Mouse (Mus musculus) lung, embryonic 15.5 days (tissue): ENCODE measurements around the gene Myof. TPM values are rescaled to one million over a fixed set of nuclear protein-coding genes. Genes with fewer than 3 reads are reported as not detected.

Source experiments
- ATAC-seq: fragments of 200-750 bp; cut with Nextera tagmentation; 2 replicates; pipeline ENCODE4 v1.8.0; 2017; ENCODE audit warnings: moderate number of reproducible peaks, borderline replicate concordance; ENCODE audit not compliant: low FRiP score, low TSS enrichment; ENCODE audit errors: extremely low read depth
- H3K27ac ChIP-seq: fragments of 300-500 bp; sonication (generic); 2 replicates; pipeline ENCODE4 v1.5.1; 2015; ENCODE audit warnings: moderate library complexity, mild to moderate bottlenecking, inconsistent platforms
- H3K27me3 ChIP-seq: fragments of 300-500 bp; sonication (generic); 2 replicates; pipeline ENCODE4 v1.6.1; 2015; ENCODE audit warnings: inconsistent platforms
- H3K36me3 ChIP-seq: fragments of 300-500 bp; sonication (generic); 2 replicates; pipeline ENCODE4 v1.6.1; 2015; ENCODE audit warnings: inconsistent platforms
- H3K4me1 ChIP-seq: fragments of 300-500 bp; sonication (generic); 2 replicates; pipeline ENCODE4 v1.6.1; 2015; ENCODE audit warnings: inconsistent platforms
- H3K4me2 ChIP-seq: fragments of 300-500 bp; sonication (generic); 2 replicates; pipeline ENCODE4 v1.6.1; 2015; ENCODE audit warnings: inconsistent platforms, mild to moderate bottlenecking, moderate library complexity
- H3K4me3 ChIP-seq: fragments of 300-500 bp; sonication (generic); 2 replicates; pipeline ENCODE4 v1.5.1; 2015; ENCODE audit warnings: mild to moderate bottlenecking, inconsistent platforms
- H3K9ac ChIP-seq: fragments of 300-500 bp; sonication (generic); 2 replicates; pipeline ENCODE4 v1.6.1; 2015; ENCODE audit warnings: inconsistent platforms
- H3K9me3 ChIP-seq: fragments of 300-500 bp; sonication (generic); 2 replicates; pipeline ENCODE4 v1.6.1; 2016; ENCODE audit warnings: inconsistent platforms
- WGBS: fragments of 180-500 bp; shearing (Covaris S2); methylation state at CpG from one replicate; pipeline ENCODE4 v1.1.7; 2015; 5-methylcytosine and 5-hydroxymethylcytosine counted together
- polyA plus RNA-seq: library from polyadenylated mRNA; unstranded; fragments of >200 nt; fragmentation: Nextera tagmentation; extraction: Ambion mirVana; gene quantifications from 2 replicates; pipeline ENCODE4 v1.2.1, GENCODE M21; 2015

Gene Myof
- polyA plus RNA-seq, 1 experiment from 2014 or later: 29.4 TPM

DNA sequence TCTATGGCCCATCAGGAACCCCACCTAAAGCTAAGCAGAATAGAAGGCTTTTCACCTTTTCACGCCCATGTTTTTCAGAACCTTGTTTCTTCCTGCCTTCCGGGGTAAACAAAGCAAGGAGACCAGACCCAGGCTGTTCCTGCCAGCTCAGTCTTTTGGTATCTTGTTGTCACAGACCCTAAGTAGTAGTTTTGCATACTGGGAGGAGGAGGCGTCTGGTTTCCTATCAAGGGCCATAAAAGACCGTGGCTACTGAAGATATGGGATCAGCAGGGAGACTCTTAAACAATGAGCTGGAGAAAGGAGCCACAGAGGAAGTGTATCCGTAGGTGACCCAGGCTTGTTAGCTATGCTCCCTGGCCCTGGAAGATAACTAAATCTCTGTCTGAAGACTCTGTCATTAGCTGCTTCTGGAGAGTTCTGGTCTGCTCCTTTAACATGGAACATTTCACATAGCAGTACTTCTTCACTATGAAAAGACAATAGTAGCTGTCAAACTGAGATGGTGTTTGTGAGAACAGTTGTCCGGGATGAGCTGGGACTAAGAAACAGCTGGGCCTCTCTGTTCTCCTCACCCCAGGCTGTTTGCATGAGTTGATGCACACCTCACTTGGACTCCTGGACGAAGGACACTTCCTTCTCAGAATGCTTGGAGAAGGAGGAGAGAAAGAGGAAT is 184.8 kb downstream of the Myof start:
- Histone ChIP-seq H3K9ac (no peak overlapping the region), H3K4me3 (no peak overlapping the region), H3K9me3 (no peaks in the 10 kb centered on the region), H3K36me3 (no peaks in the 10 kb centered on the region), H3K4me1 (no peaks in the 10 kb centered on the region), H3K4me2 (no peak overlapping the region), H3K27ac (no peak overlapping the region), H3K27me3 (no peaks in the 10 kb centered on the region)
- ATAC-seq: peak; percentile 57; the same call in 1 of the 2 replicates
- WGBS: 35% methylated on average over 7 of the region's 7 CpGs

DNA sequence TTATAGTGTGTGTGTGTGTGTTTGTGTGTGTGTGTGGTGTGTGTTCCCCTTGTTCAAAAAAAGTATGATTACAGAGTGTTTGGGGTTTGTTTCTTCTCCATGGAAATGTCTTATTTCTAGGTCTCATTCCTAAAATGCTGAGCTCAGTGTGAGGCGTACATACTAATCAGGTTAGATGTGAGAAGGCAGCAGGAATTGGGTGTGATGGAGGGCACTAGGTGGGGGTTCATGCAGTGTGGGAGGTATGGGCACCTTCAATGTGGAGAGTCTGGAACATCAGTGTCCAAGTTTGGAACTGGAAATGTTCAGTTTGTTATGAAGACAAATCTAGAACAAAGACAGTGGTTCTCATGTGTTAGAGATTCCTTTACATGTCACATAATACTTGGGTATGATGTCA is 191.3 kb downstream of the Myof start:
- no peak for ATAC-seq
- no peaks in the 10 kb centered on the region for H3K27me3 ChIP-seq
- H3K4me3 ChIP-seq: no peak overlapping the region
- no peaks in the 10 kb centered on the region for H3K9me3 ChIP-seq
- no peak overlapping the region for H3K9ac ChIP-seq
- no peak overlapping the region for H3K27ac ChIP-seq
- H3K4me1 ChIP-seq: 0 out of 2 replicates have a peak, but pooled peaks cover 6% of the 10 kb centered on the region
- H3K4me2 ChIP-seq: no peak overlapping the region
- WGBS: 56% methylated on average over 1 of the region's 1 CpGs
- H3K36me3 ChIP-seq: no peaks in the 10 kb centered on the region

DNA sequence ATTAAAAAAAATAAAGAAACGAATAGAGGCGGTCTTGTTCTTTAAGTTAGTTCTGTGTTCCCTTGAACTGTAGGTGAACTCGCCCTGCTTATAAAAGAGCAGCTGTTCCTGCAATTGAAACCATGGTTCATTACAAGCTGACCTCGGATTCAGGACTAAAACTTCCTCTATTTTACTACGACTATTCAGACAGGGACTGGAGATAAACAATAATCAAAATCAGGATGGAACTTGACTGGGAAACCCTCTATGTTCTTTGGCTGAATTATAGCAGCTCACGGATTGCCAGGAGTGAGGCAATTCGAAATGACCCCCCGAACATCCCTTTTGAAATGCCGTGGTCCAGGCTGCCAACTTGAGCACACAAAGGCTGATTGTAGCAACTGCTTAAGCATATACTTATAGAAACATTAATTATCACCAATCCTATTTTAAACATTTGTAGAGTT is 191.8 kb downstream of the Myof start:
- Histone ChIP-seq H3K4me2 (no peak overlapping the region), H3K36me3 (no peaks in the 10 kb centered on the region), H3K27ac (no peak overlapping the region), H3K4me1 (0 out of 2 replicates have a peak, but pooled peaks cover 6% of the 10 kb centered on the region), H3K9me3 (no peaks in the 10 kb centered on the region), H3K27me3 (no peaks in the 10 kb centered on the region), H3K4me3 (no peak overlapping the region), H3K9ac (no peak overlapping the region)
- no peak for ATAC-seq
- 21% methylated on average over 9 of the region's 9 CpGs for WGBS

Other genes with a start within 250 kb of the Myof start
- gene Cep55, start 11.4 kb upstream of the Myof start, polyA plus RNA-seq: 42.0 and 43.7 TPM in 2 replicates
- 3.6 and 3.8 TPM in 2 replicates for gene Ffar4, start 53.5 kb upstream of the Myof start, polyA plus RNA-seq
- 16.5 and 28.7 TPM in 2 replicates for gene Rbp4, start 81.7 kb upstream of the Myof start, polyA plus RNA-seq
- gene Pde6c, start 89.2 kb upstream of the Myof start, polyA plus RNA-seq: 0.05 TPM in 1 of 2 replicates, not detected in the other
- 33.2 and 36.4 TPM in 2 replicates for gene Fra10ac1, start 180.6 kb upstream of the Myof start, polyA plus RNA-seq
- gene Lgi1, start 221.0 kb upstream of the Myof start, polyA plus RNA-seq: 0.15 and 0.39 TPM in 2 replicates